Mouse (Mus musculus): ENCODE measurements around the gene Cox7a2l.

The Cox7a2l gene

DNA sequence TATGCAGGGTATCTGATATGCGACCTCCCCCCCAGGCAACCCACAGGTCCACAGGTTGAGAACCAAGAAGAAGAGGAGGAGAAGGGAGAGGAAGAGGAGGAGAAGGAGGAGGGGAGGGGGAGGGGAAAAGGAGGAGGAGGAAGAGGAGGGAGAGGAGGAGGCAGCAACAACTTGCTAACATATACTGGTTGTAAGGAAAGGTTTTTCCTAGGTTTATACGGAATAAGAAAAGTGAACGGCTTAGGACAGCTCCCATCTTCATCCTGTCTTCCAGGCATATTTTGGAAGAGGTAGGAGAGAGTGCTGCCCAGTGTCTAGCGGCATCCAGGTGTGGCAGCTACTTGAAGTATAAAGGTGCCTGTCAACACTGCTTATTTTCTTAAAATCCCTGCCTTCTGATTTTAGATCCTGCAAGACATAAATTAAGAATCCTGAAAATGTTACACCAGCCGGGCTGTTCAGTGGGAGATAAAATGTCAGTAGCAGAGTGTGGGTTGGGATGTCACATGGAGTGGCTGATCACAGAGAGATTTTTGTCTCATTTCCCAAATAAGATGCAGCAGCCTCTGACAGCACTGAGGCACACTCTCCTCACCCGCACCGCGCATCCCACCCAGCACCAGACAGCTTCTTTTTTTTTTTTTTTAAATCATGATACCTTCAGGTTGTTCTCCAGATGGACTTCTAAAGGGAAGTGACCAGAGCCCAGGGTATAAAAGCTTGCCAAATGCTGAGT is at the start of gene Cox7a2l:
Gene Cox7a2l (minus strand): TSS at position 51 of the 736 bp plus-strand sequence.
- no peak for DNase-seq

GRCm38 (mm10) chr17:83565506-83565905 is 48.4 kb upstream of the Cox7a2l start:
- DNase-seq: no peak

DNA sequence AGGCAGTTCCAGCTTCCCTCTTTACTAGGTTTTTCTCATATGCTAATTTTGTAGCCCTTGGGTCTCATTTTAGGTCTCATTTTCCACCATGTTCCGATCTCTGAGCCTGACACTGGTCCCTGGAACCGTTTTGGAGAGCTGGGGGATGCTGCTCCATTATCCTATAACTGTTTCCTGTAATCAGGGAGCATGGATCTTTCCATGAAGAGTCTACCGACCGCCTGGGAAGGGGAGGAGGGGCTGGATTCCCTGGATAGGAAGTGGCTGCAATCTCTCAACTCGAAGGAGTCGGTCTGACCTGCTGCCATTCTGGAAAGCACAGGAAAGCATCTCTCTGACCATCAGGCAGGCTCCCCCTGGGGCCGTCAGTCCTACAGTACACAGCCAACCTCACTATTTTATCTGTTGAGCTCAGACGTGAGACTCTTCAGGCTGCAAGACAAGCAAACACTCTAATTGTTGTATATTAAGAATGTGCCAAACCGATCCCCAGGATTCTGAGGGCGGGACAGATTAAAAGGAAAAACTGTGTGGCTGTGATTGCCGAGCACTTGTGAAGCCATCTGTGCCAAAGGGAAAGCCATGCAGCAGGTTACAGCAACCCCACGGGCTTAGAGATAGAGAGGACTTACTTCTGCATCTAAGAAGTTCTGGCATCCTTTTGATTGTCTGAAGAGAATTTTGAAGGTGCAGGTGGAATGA is 47.1 kb upstream of the Cox7a2l start:
- no peak for DNase-seq

GRCm38 (mm10) chr17:83563703-83564111 is 46.6 kb upstream of the Cox7a2l start:
- peak; percentile 74 for DNase-seq

DNA sequence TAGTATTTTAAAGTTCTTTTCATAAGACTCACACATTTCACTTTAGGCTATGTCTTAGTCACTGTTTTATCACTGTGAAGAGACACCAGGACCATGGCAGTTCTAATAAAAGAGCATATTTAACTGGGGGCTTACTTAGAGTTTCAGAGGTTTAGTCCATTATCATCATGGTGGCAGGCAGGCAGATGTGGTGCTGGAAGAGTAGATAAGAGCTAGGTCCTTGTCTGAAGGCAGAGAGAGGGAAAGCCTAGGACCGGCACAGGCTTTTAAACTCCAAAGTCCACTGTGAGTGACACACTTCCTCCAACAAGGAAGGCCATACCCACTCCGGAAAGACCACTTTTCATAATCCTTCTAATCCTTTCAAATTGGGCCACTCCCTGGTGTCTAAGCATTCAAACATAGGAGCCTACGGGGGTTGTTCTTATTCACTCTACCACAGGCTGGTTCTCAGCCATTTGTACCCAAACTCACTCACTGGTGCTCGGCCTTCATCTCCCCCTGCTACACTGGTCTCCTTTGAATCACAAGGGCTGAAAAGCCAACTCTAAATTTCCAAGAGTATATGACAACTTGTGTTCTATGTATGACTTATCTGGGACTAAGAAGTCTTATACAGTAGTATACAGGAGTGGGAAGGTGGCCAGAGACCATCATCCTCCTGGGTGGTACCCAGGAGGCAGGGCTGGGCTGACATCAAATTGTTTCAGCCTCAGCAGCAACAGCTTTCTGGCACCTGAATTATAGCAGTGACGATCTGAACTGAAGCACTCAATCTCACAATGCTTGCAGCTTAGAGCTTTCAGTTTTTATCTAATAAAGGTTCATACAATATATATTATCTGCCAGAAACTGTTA is 45.3 kb upstream of the Cox7a2l start:
- no peak for DNase-seq

GRCm38 (mm10) chr17:83559081-83559480 is 42.0 kb upstream of the Cox7a2l start:
- peak; percentile 67 for DNase-seq

DNA sequence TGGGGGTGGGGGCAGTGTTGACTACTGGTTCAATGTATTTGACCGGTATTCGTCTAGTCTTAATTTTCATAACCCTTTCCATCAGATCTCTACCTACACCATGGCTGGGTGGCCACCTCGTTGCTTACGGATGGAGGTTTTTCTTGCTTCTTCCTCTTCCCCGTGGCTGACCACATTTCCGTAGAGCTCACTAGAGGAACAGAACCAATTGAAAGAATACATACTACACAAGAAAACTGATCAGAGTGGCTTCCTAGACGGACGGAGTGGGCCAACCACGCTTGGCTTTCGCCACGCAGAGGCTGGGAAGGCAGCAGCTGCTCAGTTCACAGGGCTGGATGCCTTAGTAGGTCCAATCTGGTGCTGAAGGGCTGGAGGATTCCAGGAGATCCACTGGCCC is 38.7 kb upstream of the Cox7a2l start:
- DNase-seq: no peak

DNA sequence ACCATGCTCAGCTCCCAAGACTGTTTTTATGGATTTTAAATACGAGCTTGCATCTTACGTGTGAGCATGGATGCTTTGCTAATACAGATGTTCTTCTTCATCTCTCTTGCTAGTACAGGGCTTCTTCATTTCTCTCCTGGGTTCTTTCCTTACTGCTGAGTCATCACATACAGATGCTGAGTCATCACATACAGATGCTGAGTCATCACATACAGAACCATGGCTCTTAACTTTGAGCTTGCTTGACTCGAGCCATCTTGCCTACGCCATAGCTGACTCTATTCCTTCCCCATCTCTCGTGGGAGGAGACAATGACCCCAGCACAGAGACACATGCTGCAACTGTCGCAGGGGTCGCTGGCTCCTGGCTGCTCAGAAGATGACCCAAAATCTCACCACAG is 37.9 kb upstream of the Cox7a2l start:
- no peak for DNase-seq

GRCm38 (mm10) chr17:83548501-83549233 is 31.5 kb upstream of the Cox7a2l start:
- peak; percentile 69 for DNase-seq

DNA sequence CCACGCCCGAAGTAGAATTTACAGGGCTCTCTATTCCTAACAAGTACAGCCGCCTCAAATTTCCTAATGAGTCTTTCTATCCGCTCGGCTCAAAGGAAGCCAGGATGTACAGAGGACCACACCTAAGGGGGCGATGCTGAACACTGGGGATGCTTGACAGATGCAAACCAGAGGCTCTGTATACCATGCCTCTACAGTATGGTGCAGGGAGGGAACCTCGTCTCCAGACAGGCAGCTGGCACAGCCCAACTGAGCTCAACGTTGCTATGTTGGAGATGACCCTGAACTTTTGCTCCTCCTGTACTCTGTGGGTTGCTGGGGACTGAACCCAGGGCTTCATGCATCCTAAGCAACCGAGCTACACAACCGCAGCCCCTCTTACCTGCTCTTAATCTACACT is 30.0 kb upstream of the Cox7a2l start:
- DNase-seq: no peak

DNA sequence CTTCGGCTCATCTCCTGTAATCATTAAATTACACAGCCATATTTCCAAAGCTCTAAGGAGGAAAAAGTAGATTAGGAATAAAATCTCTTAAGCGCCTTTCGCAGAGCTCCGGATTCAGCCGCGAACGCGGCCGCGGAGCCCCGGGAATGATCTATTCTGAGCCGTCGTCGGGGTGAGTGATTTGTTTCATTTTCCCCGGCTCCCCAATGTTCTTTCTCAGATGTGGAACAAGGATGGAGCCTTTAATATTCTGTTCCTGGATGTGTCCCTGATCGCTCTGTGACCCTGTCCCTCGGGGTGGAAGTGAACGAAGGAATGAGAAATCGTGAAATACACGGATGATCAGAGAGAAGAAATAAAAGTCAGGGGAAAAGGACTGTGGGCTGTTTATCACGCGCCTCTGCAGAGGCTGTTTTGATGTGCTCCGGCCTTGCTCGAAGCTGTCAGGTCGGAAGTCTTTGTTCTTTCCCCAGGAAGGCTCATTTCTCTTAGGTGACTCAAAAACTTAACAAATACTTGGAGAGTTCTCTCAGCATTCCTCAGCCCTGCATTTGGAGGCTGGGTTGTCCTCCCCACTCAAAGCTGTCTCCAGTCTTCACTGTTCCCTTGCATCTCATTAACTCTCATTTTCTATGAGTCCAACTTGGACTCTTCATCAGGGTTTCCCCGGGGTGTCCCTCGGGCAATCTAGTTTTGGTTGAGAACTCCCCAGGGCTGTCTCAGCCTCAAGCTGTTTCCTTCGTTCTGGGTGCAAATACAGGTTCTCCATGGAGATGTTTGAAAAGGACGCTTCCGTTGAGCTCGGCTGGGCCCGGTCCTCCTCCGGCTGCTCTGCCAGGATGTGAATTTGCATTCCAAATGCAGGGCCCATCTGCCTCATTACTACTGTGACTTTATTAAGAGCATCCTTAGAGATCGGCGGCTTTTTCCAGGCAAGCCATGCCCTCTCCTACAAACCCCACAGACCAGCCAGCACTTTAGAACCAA is 28.9 kb upstream of the Cox7a2l start:
- DNase-seq: no peak

DNA sequence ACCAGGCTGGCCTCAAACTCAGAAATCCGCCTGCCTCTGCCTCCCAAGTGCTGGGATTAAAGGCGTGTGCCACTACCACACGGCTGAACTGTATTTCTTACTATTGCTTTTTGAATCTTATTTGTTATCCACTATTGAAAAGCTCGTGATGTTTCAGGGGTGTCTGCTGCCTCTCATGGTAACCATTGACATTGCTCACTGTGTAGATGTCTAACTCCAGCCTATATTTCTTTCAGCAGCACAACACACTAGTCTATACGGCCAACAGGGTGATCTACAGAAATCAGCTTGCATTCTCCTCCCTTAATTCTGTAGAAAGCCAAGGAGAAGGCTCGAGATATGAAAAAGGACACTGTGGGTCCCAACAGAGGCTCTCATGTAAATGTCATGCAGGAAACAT is 28.1 kb upstream of the Cox7a2l start:
- no peak for DNase-seq

- no peak for DNase-seq
These were observed 25.3 kb upstream of the Cox7a2l start for GRCm38 (mm10) chr17:83542424-83542823.

GRCm38 (mm10) chr17:83539262-83540037 is 22.3 kb upstream of the Cox7a2l start:
- no peak for DNase-seq

- DNase-seq: no peak
These were observed 21.6 kb upstream of the Cox7a2l start for GRCm38 (mm10) chr17:83538694-83539093.

DNA sequence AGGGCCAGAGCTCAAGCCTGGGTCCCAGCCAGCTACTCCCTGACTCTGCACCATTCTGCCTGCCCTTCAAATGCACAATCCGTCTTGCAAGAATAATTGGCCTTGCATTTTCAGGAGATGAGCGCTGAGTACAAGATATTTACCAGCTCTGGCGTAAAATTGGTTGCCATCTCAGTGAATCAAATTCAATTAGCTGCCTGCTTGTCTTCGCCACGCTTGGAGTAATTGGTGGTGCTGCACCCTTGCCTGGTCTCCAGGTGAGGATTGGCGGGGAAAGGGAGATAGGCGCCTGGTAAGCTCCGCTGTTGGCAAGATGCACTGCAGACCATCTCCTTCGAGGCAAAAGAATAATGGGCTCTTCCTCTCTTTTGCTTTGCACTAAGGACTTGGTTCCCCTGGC is 21.0 kb upstream of the Cox7a2l start:
- no peak for DNase-seq

GRCm38 (mm10) chr17:83533150-83533549 is 16.0 kb upstream of the Cox7a2l start:
- no peak for DNase-seq

- DNase-seq: peak; percentile 57
These were observed 10.7 kb upstream of the Cox7a2l start for GRCm38 (mm10) chr17:83527651-83528381.

- peak; percentile 87 for DNase-seq
These were observed 9.7 kb upstream of the Cox7a2l start for GRCm38 (mm10) chr17:83526624-83527532.

All from thymus, postnatal 14 days (tissue).